Mouse (Mus musculus): ENCODE measurements around the gene Ciao2a. TPM values are rescaled to one million over a fixed set of nuclear protein-coding genes. Genes with fewer than 3 reads are reported as not detected.
A peak's percentile ranks its signal among the peaks of the same experiment; 100 is the strongest.

The Ciao2a gene
- total and polyA plus RNA-seq, 3 experiments: 30.0 to 270 (median 176) TPM

DNA sequence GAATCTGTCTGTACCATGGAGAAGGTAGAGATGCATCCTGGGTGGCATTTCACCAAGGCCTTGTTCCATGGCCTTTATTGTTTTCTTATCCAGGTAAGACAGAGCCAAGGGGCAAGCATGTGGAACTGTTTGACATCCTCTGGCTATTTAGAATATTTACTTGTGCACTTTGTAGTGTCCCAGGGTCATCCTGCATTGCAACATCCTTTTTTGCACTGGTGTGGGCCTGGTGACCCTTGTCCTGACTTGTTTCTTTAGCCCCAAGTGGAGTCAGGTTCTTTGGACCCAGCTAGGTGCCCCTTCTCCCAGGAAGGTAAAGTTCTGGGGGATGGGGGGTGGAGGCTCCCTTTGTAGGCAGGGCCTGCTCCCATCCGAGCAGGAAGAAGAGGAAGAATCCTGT lies 51.6 kb downstream of the Ciao2a start:
- Histone ChIP-seq H3K4me3 (ENCODE audit: low read depth, low read length) (no peak overlapping the region), H3K36me3 (replicated peaks) (peaks cover 58% of the 10 kb centered on the region), H3K27me3 (ENCODE audit: insufficient read depth, low read length) (no peaks in the 10 kb centered on the region), H3K9me3 (replicated peaks) (peaks cover 9% of the 10 kb centered on the region), H3K4me1 (ENCODE audit: insufficient read depth, low read depth, low read length) (peaks cover 64% of the 10 kb centered on the region)
- DNase-seq (ENCODE audit: low spot score) (no peak), ATAC-seq (ENCODE audit: extremely low read depth, insufficient number of reproducible peaks, low FRiP score, poor library complexity, severe bottlenecking) (no peak)
- TF ChIP-seq TAL1 (conservative IDR thresholded peaks at IDR 0.05; ENCODE audit: low read depth, low read length) (no peak), GATA1 (IDR thresholded peaks at IDR 0.05; ENCODE audit: borderline replicate concordance, low read length) (no peak), GATA2 (IDR thresholded peaks at IDR 0.05; ENCODE audit: borderline replicate concordance, low read depth, low read length) (no peak), POLR2AphosphoS5 (IDR thresholded peaks at IDR 0.05; ENCODE audit: insufficient replicate concordance, low read depth, low read length) (no peak), CTCF (IDR thresholded peaks at IDR 0.05; ENCODE audit: low read depth, low read length) (no peak)

DNA sequence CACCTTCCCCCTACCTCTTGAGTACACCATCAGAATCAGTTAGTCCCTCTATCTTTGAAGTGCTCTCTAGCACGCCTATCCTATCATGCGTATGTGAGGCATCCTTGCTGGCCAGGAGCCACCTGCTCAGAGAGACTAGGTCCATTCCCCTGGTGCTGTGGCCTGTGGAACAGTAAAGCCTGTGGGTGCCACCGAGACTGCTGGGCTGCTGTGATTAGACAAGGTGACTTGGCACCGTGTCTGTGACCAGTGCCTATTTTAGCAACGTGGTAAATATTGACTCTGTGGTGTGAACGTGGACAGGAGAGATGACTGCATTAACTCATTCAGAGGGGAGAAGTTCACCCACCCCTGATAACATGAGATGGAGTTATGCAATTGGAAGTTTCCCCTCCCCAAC lies 53.4 kb downstream of the Ciao2a start:
- DNase-seq (ENCODE audit: low spot score): no peak
- Histone ChIP-seq H3K36me3 (replicated peaks) (peaks cover 50% of the 10 kb centered on the region), H3K9me3 (replicated peaks) (no peaks in the 10 kb centered on the region), H3K27me3 (ENCODE audit: insufficient read depth, low read length) (no peaks in the 10 kb centered on the region), H3K4me1 (ENCODE audit: insufficient read depth, low read depth, low read length) (peaks cover 77% of the 10 kb centered on the region), H3K4me3 (ENCODE audit: low read depth, low read length) (peak overlapping the region; percentile 44; the same call in 1 of the 2 replicates)
- TF ChIP-seq TAL1 (conservative IDR thresholded peaks at IDR 0.05; ENCODE audit: low read depth, low read length) (no peak), POLR2AphosphoS5 (IDR thresholded peaks at IDR 0.05; ENCODE audit: insufficient replicate concordance, low read depth, low read length) (no peak), GATA2 (IDR thresholded peaks at IDR 0.05; ENCODE audit: borderline replicate concordance, low read depth, low read length) (no peak)
- ATAC-seq (ENCODE audit: extremely low read depth, insufficient number of reproducible peaks, low FRiP score, poor library complexity, severe bottlenecking): no peak

DNA sequence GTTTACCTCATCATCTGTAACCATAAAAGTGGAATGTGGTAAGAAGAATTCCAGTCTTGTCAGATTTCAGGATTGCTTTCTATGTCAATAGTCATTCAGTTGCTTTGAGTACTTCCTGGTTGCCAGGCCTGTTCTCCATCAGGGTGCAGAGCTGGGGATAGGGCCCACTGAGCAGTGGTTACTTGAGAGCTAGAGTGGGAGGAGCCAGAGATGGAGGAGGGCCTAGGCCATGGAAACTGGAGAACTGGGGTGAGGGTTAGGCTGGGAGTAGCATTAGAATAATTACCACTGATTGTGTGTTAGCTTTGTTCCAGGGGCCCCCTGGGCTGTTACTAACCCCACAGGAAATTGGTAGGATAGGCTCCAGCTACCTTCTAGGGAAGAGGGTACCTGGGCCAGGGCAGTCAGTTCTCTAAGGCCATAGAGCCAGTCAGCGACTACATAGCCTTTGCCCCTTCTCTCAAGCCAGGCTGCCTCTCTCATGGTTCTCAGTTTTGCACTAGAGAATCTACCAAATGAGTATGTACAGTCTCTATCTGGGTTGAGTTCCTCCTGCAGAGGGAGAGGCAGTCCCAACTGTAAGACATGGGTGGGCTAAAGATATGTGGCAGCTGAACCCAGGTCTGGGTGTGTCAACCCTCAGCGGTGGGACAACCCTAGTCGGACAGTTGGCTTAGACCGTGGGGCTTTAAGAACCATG lies 54.9 kb downstream of the Ciao2a start:
- H3K9me3 ChIP-seq (replicated peaks): no peaks in the 10 kb centered on the region
- TF ChIP-seq GATA2 (IDR thresholded peaks at IDR 0.05; ENCODE audit: borderline replicate concordance, low read depth, low read length): no peak
- TF ChIP-seq GATA1 (IDR thresholded peaks at IDR 0.05; ENCODE audit: borderline replicate concordance, low read length): no peak
- no peak for TF ChIP-seq TAL1 (conservative IDR thresholded peaks at IDR 0.05; ENCODE audit: low read depth, low read length)
- no peak for TF ChIP-seq POLR2AphosphoS5 (IDR thresholded peaks at IDR 0.05; ENCODE audit: insufficient replicate concordance, low read depth, low read length)
- no peak for TF ChIP-seq CTCF (IDR thresholded peaks at IDR 0.05; ENCODE audit: low read depth, low read length)
- H3K27me3 ChIP-seq (ENCODE audit: insufficient read depth, low read length): no peaks in the 10 kb centered on the region
- H3K4me3 ChIP-seq (ENCODE audit: low read depth, low read length): peak overlapping the region; percentile 66
- H3K36me3 ChIP-seq (replicated peaks): peaks cover 38% of the 10 kb centered on the region
- peaks cover 78% of the 10 kb centered on the region for H3K4me1 ChIP-seq (ENCODE audit: insufficient read depth, low read depth, low read length)
- ATAC-seq (ENCODE audit: extremely low read depth, insufficient number of reproducible peaks, low FRiP score, poor library complexity, severe bottlenecking) (peak; percentile 58), DNase-seq (ENCODE audit: low spot score) (peak; percentile 73)

- ATAC-seq (ENCODE audit: extremely low read depth, insufficient number of reproducible peaks, low FRiP score, poor library complexity, severe bottlenecking) (peak; percentile 77), DNase-seq (ENCODE audit: low spot score) (peak; percentile 77)
- Histone ChIP-seq H3K4me3 (ENCODE audit: low read depth, low read length) (peak overlapping the region; percentile 66), H3K36me3 (replicated peaks) (peaks cover 34% of the 10 kb centered on the region), H3K27me3 (ENCODE audit: insufficient read depth, low read length) (no peaks in the 10 kb centered on the region), H3K4me1 (ENCODE audit: insufficient read depth, low read depth, low read length) (peaks cover 83% of the 10 kb centered on the region), H3K9me3 (replicated peaks) (no peaks in the 10 kb centered on the region)
- TF ChIP-seq POLR2AphosphoS5 (IDR thresholded peaks at IDR 0.05; ENCODE audit: insufficient replicate concordance, low read depth, low read length) (no peak), TAL1 (conservative IDR thresholded peaks at IDR 0.05; ENCODE audit: low read depth, low read length) (peak; percentile 93), GATA2 (IDR thresholded peaks at IDR 0.05; ENCODE audit: borderline replicate concordance, low read depth, low read length) (no peak), GATA1 (IDR thresholded peaks at IDR 0.05; ENCODE audit: borderline replicate concordance, low read length) (no peak)
Measured at GRCm38 (mm10) chr9:66181826-66182678, 55.6 kb downstream of the Ciao2a start.

DNA sequence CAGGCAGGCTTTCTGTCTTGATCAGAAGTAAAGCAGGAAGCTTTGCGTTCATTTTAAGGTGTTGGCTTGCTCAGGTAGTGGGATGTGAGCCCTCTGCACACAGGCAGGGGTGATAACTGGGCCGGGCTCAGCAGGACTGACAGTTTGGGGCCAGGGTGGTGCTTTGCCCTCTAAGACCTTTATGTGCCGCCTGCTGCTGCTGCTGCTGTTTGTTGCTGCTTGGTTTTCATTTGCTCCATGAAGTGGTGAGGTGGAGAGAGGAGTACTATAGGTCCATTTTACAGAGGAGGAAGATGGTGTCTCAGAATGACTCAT lies 56.2 kb downstream of the Ciao2a start:
- H3K9me3 ChIP-seq (replicated peaks): no peaks in the 10 kb centered on the region
- TF ChIP-seq GATA2 (IDR thresholded peaks at IDR 0.05; ENCODE audit: borderline replicate concordance, low read depth, low read length) (no peak), POLR2AphosphoS5 (IDR thresholded peaks at IDR 0.05; ENCODE audit: insufficient replicate concordance, low read depth, low read length) (no peak), GATA1 (IDR thresholded peaks at IDR 0.05; ENCODE audit: borderline replicate concordance, low read length) (no peak), CTCF (IDR thresholded peaks at IDR 0.05; ENCODE audit: low read depth, low read length) (no peak), TAL1 (conservative IDR thresholded peaks at IDR 0.05; ENCODE audit: low read depth, low read length) (no peak)
- peak overlapping the region; percentile 66; the same call in 1 of the 2 replicates for H3K4me3 ChIP-seq (ENCODE audit: low read depth, low read length)
- ATAC-seq (ENCODE audit: extremely low read depth, insufficient number of reproducible peaks, low FRiP score, poor library complexity, severe bottlenecking) (no peak), DNase-seq (ENCODE audit: low spot score) (no peak)
- H3K4me1 ChIP-seq (ENCODE audit: insufficient read depth, low read depth, low read length): peaks cover 84% of the 10 kb centered on the region
- H3K36me3 ChIP-seq (replicated peaks): peaks cover 28% of the 10 kb centered on the region
- H3K27me3 ChIP-seq (ENCODE audit: insufficient read depth, low read length): no peaks in the 10 kb centered on the region

GRCm38 (mm10) chr9:66183023-66183422 lies 56.6 kb downstream of the Ciao2a start:
- Histone ChIP-seq H3K4me3 (ENCODE audit: low read depth, low read length) (peak overlapping the region; percentile 66; the same call in 1 of the 2 replicates), H3K36me3 (replicated peaks) (peaks cover 24% of the 10 kb centered on the region), H3K9me3 (replicated peaks) (no peaks in the 10 kb centered on the region), H3K4me1 (ENCODE audit: insufficient read depth, low read depth, low read length) (peaks cover 86% of the 10 kb centered on the region), H3K27me3 (ENCODE audit: insufficient read depth, low read length) (no peaks in the 10 kb centered on the region)
- no peak for TF ChIP-seq GATA2 (IDR thresholded peaks at IDR 0.05; ENCODE audit: borderline replicate concordance, low read depth, low read length)
- no peak for TF ChIP-seq POLR2AphosphoS5 (IDR thresholded peaks at IDR 0.05; ENCODE audit: insufficient replicate concordance, low read depth, low read length)
- no peak for TF ChIP-seq TAL1 (conservative IDR thresholded peaks at IDR 0.05; ENCODE audit: low read depth, low read length)
- TF ChIP-seq GATA1 (IDR thresholded peaks at IDR 0.05; ENCODE audit: borderline replicate concordance, low read length): no peak
- TF ChIP-seq CTCF (IDR thresholded peaks at IDR 0.05; ENCODE audit: low read depth, low read length): no peak
- ATAC-seq (ENCODE audit: extremely low read depth, insufficient number of reproducible peaks, low FRiP score, poor library complexity, severe bottlenecking): no peak
- no peak for DNase-seq (ENCODE audit: low spot score)

All from G1E (cell line).